Mouse (Mus musculus): ENCODE data around the gene C2cd4d.

The C2cd4d gene

GRCm38 (mm10) chr3:94413031-94413679 lies 50.9 kb downstream of the C2cd4d start, which contains the start of gene Tdrkh:
Tdrkh (plus strand) TSS chr3:94413273.
- DNase-seq (ENCODE audit: low read depth in 2 of 2, low spot score in 2 of 2), result peak; percentile 93

All from CD8-positive naive resting alpha-beta T cell, adult 2 months (primary cell).